Mouse (Mus musculus): ENCODE data around the gene Ttc21a.
A peak's percentile ranks its signal among the peaks of the same experiment; 100 is the strongest.

Ttc21a gene

GRCm38 (mm10) chr9:119975286-119975685 is 37.9 kb downstream of the Ttc21a start:
- DNase-seq (ENCODE audit: extremely low spot score, low spot score), result no peak

- DNase-seq (ENCODE audit: extremely low spot score, low spot score), result no peak
Measured at GRCm38 (mm10) chr9:119976704-119977556, 39.5 kb downstream of the Ttc21a start.

- DNase-seq (ENCODE audit: extremely low spot score, low spot score), result no peak
Measured at GRCm38 (mm10) chr9:119977557-119978060, 40.2 kb downstream of the Ttc21a start.

- DNase-seq (ENCODE audit: extremely low spot score, low spot score), result no peak
Measured at GRCm38 (mm10) chr9:119978151-119978810, 40.9 kb downstream of the Ttc21a start.

GRCm38 (mm10) chr9:119978811-119979441 is 41.5 kb downstream of the Ttc21a start:
- no peak for DNase-seq (ENCODE audit: extremely low spot score, low spot score)

- no peak for DNase-seq (ENCODE audit: extremely low spot score, low spot score)
Measured at GRCm38 (mm10) chr9:119979749-119980148, 42.3 kb downstream of the Ttc21a start.

- DNase-seq (ENCODE audit: extremely low spot score, low spot score), result peak; percentile 40
Measured at GRCm38 (mm10) chr9:119980770-119981182, 43.4 kb downstream of the Ttc21a start.

GRCm38 (mm10) chr9:119981183-119982179 is 44.1 kb downstream of the Ttc21a start:
- DNase-seq (ENCODE audit: extremely low spot score, low spot score), result peak; percentile 74

- DNase-seq (ENCODE audit: extremely low spot score, low spot score), result peak; percentile 55
Measured at GRCm38 (mm10) chr9:119982241-119982811, 44.9 kb downstream of the Ttc21a start.

GRCm38 (mm10) chr9:119982956-119983551 is 45.6 kb downstream of the Ttc21a start:
- DNase-seq (ENCODE audit: extremely low spot score, low spot score), result no peak

- DNase-seq (ENCODE audit: extremely low spot score, low spot score), result peak; percentile 79
Measured at GRCm38 (mm10) chr9:119983585-119984535, 46.5 kb downstream of the Ttc21a start.

- peak; percentile 50 for DNase-seq (ENCODE audit: extremely low spot score, low spot score)
Measured at GRCm38 (mm10) chr9:119984536-119985011, 47.2 kb downstream of the Ttc21a start, which contains the start of gene Csrnp1. Gene Csrnp1, minus strand, starts transcription at chr9:119984658.

- no peak for DNase-seq (ENCODE audit: extremely low spot score, low spot score)
Measured at GRCm38 (mm10) chr9:119985881-119986574, 48.6 kb downstream of the Ttc21a start.

- DNase-seq (ENCODE audit: extremely low spot score, low spot score), result no peak
Measured at GRCm38 (mm10) chr9:119988304-119988703, 50.9 kb downstream of the Ttc21a start.

- DNase-seq (ENCODE audit: extremely low spot score, low spot score), result no peak
Measured at GRCm38 (mm10) chr9:119991310-119991709, 53.9 kb downstream of the Ttc21a start.

GRCm38 (mm10) chr9:119993092-119993844 is 55.9 kb downstream of the Ttc21a start:
- DNase-seq (ENCODE audit: extremely low spot score, low spot score), result no peak

- no peak for DNase-seq (ENCODE audit: extremely low spot score, low spot score)
Measured at GRCm38 (mm10) chr9:119994207-119994606, 56.8 kb downstream of the Ttc21a start.
